Mouse (Mus musculus) intestine, embryonic 14.5 days (tissue): ENCODE measurements around the gene Lhx6. TPM values are rescaled to one million over a fixed set of nuclear protein-coding genes. Genes with fewer than 3 reads are reported as not detected.

Source experiments
- ATAC-seq: fragments of 200-750 bp; cut with Nextera tagmentation; replicated peaks from 2 replicates; pipeline ENCODE4 v1.8.0; 2017; ENCODE audit warnings: low read depth, moderate number of reproducible peaks, moderate TSS enrichment, moderate library complexity; ENCODE audit not compliant: low FRiP score, low TSS enrichment
- DNase-seq: peaks from one replicate; pipeline ENCODE4 v3.0.0-alpha.2; 2018; ENCODE audit warnings: low spot score
- H3K27ac ChIP-seq: fragments of 300-500 bp; sonication (generic); 2 replicates; pipeline ENCODE4 v1.5.1; 2014; ENCODE audit warnings: low read depth, mild to moderate bottlenecking, control low read depth
- H3K27me3 ChIP-seq: fragments of 300-500 bp; sonication (generic); replicated peaks from 2 replicates; pipeline ENCODE4 v1.6.1; 2014; ENCODE audit warnings: low read length, control low read depth; ENCODE audit not compliant: control insufficient read depth, insufficient read depth
- H3K36me3 ChIP-seq: fragments of 300-500 bp; sonication (generic); 2 replicates; pipeline ENCODE4 v1.6.1; 2014; ENCODE audit warnings: low read length, control low read depth; ENCODE audit not compliant: control insufficient read depth, insufficient read depth
- H3K4me1 ChIP-seq: fragments of 300-500 bp; sonication (generic); replicated peaks from 2 replicates; pipeline ENCODE4 v1.6.1; 2014; ENCODE audit warnings: low read length, control low read depth, mixed read lengths; ENCODE audit not compliant: control insufficient read depth, insufficient read depth
- H3K4me2 ChIP-seq: fragments of 300-500 bp; sonication (generic); 2 replicates; pipeline ENCODE4 v1.6.1; 2014; ENCODE audit warnings: low read length
- H3K4me3 ChIP-seq: fragments of 300-500 bp; sonication (generic); 2 replicates; pipeline ENCODE4 v1.5.1; 2014; ENCODE audit warnings: low read depth, low read length, control low read depth, mixed read lengths
- H3K9ac ChIP-seq: fragments of 300-500 bp; sonication (generic); 2 replicates; pipeline ENCODE4 v1.6.1; 2014; ENCODE audit warnings: mild to moderate bottlenecking, low read length
- H3K9me3 ChIP-seq: fragments of 300-500 bp; sonication (generic); 2 replicates; pipeline ENCODE4 v1.6.1; 2016; ENCODE audit warnings: low read length, control low read depth; ENCODE audit not compliant: control insufficient read depth
- WGBS: fragments of 180-500 bp; shearing (Covaris S2); extraction: QIAGEN DNeasy Blood & Tissue Kit; methylation state at CpG from one replicate; pipeline ENCODE4 v1.1.7; 2014; 5-methylcytosine and 5-hydroxymethylcytosine counted together
- polyA plus RNA-seq: library from polyadenylated mRNA; unstranded; fragments of >200 nt; fragmentation: Nextera tagmentation; extraction: Ambion mirVana; gene quantifications from 2 replicates; pipeline ENCODE4 v1.2.1, GENCODE M21; 2014

The Lhx6 gene
- polyA plus RNA-seq, 1 experiment from 2014 or later: 2.0 TPM

GRCm38 (mm10) chr2:36099739-36100138 is 5.5 kb downstream of the Lhx6 start:
- Histone ChIP-seq H3K4me3 (no peak overlapping the region), H3K4me1 (peaks cover 6% of the 10 kb centered on the region), H3K4me2 (no peak overlapping the region), H3K27ac (no peak overlapping the region), H3K9me3 (no peaks in the 10 kb centered on the region), H3K9ac (no peak overlapping the region), H3K36me3 (no peaks in the 10 kb centered on the region), H3K27me3 (peaks cover 100% of the 10 kb centered on the region)
- 11% methylated on average over 6 of the region's 6 CpGs for WGBS
- ATAC-seq: no peak
- no peak for DNase-seq

DNA sequence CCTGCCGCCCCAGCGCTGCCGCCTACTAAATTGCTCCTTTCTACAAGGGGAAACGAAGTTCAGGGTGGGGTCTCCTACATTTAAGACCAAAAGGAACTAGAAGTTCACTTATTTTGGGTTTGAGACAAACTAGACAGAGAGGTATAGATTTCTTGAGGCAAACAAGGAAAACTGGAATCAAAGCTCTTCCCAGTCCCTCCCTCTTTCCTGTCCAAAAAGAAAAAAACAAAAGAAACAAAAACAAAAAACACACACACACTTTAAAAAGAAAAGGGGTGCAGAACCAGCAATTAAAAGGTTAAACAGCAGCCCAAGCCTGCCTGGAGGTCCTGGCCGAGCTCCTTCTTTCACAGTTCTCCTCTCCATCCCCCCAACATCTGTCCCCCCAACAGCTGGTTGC is 7.2 kb downstream of the Lhx6 start:
- H3K9ac ChIP-seq: no peak overlapping the region
- WGBS: 6% methylated on average over 5 of the region's 5 CpGs
- no peak for ATAC-seq

DNA sequence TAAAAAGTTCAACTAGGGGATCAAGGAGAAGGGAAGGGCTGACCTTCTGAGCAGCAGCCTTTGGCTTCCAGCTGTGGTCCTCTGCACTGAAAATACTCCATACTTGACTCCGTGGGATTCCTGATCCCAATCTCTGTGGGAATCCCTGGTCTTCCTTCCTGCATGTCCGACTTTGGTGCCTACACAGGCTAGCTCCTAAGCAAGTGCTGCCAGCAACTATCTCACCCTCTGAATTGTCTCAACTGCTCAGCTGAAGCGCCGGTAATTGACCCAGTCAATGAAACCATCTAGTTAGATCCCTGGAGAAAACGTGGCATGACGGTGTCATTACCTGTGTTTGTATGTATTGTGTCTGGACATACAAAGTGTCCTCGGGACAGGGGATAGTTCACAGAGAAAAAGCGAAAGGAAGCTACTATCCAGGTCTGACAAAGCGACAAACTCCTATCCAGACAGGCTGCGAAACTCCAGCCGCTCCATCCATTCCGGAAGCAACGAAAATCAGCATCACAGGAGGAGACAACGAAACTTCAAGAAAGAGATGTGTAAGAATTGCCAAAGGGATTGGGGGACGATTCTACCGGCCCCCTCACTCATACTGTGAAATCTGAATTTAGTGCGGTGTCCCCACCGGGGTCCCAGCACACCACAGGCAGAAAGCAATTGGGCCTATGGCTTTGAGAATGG is 7.9 kb downstream of the Lhx6 start:
- no peak overlapping the region for H3K4me3 ChIP-seq
- H3K4me2 ChIP-seq: no peak overlapping the region
- DNase-seq (peak; percentile 77), ATAC-seq (no peak)
- H3K27me3 ChIP-seq: peaks cover 100% of the 10 kb centered on the region
- 5% methylated on average over 18 of the region's 18 CpGs for whole genome bisulfite sequencing
- no peak overlapping the region for H3K9ac ChIP-seq
- H3K27ac ChIP-seq: no peak overlapping the region
- no peaks in the 10 kb centered on the region for H3K9me3 ChIP-seq
- no peaks in the 10 kb centered on the region for H3K36me3 ChIP-seq
- peaks cover 3% of the 10 kb centered on the region; the same call in 1 of the 2 replicates for H3K4me1 ChIP-seq

More for the DNA sequence above, 7.2 kb downstream of the Lhx6 start:
- H3K27me3 ChIP-seq: peaks cover 100% of the 10 kb centered on the region
- H3K4me3 ChIP-seq: no peak overlapping the region
- H3K4me1 ChIP-seq: peaks cover 3% of the 10 kb centered on the region; the same call in 1 of the 2 replicates
- no peak for DNase-seq
- H3K36me3 ChIP-seq: no peaks in the 10 kb centered on the region
- no peak overlapping the region for H3K4me2 ChIP-seq
- no peaks in the 10 kb centered on the region for H3K9me3 ChIP-seq
- no peak overlapping the region for H3K27ac ChIP-seq

- H3K4me2 ChIP-seq: no peak overlapping the region
- H3K9ac ChIP-seq: no peak overlapping the region
- peak; percentile 64 for DNase-seq
- no peak overlapping the region for H3K4me3 ChIP-seq
- H3K9me3 ChIP-seq: no peaks in the 10 kb centered on the region
- WGBS: 7% methylated on average over 31 of the region's 31 CpGs
- peaks cover 11% of the 10 kb centered on the region; the same call in 1 of the 2 replicates for H3K4me1 ChIP-seq
- H3K36me3 ChIP-seq: no peaks in the 10 kb centered on the region
- H3K27me3 ChIP-seq: peaks cover 100% of the 10 kb centered on the region
- no peak for ATAC-seq
- H3K27ac ChIP-seq: no peak overlapping the region
These were observed 11.2 kb downstream of the Lhx6 start for GRCm38 (mm10) chr2:36093914-36094475.

GRCm38 (mm10) chr2:36093301-36093700 is 11.9 kb downstream of the Lhx6 start:
- 19% methylated on average over 7 of the region's 7 CpGs for WGBS
- H3K4me2 ChIP-seq: no peak overlapping the region
- peaks cover 100% of the 10 kb centered on the region for H3K27me3 ChIP-seq
- DNase-seq (no peak), ATAC-seq (no peak)
- no peak overlapping the region for H3K9ac ChIP-seq
- peaks cover 11% of the 10 kb centered on the region; the same call in 1 of the 2 replicates for H3K4me1 ChIP-seq
- H3K4me3 ChIP-seq: no peak overlapping the region
- no peaks in the 10 kb centered on the region for H3K9me3 ChIP-seq
- no peak overlapping the region for H3K27ac ChIP-seq
- no peaks in the 10 kb centered on the region for H3K36me3 ChIP-seq

DNA sequence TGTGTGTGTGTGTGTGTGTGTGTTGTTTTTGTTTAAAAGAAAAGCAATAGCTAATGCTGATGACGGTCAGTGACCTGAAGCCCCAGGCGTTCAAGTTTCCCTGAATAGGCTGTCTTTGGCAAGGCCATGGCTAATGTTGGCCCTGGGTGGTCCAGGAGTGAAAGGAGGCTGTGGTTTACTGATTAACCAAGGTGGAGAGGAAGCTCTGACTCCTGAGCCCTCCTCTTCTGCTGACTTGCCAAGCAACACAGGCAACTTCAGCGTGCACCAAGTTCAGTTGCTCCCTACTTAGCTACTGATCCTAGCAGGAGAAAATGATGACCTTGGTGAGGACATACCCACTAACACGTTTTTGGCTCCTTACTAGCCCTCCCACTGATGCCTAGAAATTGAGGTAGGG is 12.5 kb downstream of the Lhx6 start:
- no peak overlapping the region for H3K27ac ChIP-seq
- H3K4me1 ChIP-seq: peaks cover 11% of the 10 kb centered on the region; the same call in 1 of the 2 replicates
- H3K36me3 ChIP-seq: no peaks in the 10 kb centered on the region
- no peaks in the 10 kb centered on the region for H3K9me3 ChIP-seq
- peaks cover 99% of the 10 kb centered on the region for H3K27me3 ChIP-seq
- H3K4me3 ChIP-seq: no peak overlapping the region
- no peak overlapping the region for H3K9ac ChIP-seq
- 5% methylated on average over 4 of the region's 4 CpGs for WGBS
- ATAC-seq (no peak), DNase-seq (peak; percentile 59)
- no peak overlapping the region for H3K4me2 ChIP-seq

DNA sequence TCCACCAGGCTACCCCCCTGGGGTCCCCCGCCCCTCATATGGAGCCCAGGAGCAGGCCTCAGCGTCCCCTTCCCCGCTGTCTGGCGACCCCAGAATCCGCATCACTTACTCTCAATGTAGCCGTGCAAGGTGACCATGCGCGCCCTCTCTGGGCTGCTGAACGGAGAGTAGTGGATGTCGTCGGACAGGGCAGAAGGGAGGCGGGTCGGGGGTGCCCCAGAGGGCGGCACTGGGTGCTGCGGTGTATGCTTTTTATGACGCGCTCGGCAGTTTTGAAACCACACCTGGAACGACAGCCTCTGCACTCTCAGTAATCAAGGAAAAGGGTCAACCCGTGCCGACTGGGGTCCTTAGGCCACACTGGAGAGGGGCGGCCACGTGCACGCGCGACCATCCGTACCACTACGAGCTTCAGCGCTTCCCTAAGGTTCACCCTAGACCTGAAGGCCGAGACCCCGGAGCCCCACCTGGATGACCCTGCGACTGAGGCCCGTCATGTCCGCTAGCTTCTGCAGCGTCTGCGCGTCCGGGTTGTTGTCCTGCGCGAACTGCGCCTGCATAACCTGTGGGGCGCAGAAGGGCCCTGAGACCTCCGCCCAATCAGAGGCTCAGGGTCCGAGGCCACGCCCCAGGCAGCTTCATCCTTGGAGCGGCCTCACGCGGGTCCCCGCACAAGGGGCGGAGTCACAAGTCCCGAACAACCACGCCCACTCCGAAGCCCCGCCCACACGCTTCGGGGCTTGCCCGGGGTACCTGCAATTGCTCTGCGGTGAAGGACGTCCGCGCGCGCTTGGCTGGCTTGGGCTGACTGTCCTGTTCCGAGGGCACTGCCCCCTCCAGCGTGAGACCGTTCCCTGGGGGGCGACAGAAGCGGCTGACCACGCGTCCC is 14.1 kb downstream of the Lhx6 start:
- peak; percentile 85 for ATAC-seq
- Histone ChIP-seq H3K9me3 (no peaks in the 10 kb centered on the region), H3K27me3 (peaks cover 98% of the 10 kb centered on the region), H3K27ac (no peak overlapping the region), H3K4me2 (peak overlapping the region; percentile 78), H3K9ac (no peak overlapping the region), H3K4me3 (peak overlapping the region; percentile 39), H3K4me1 (peaks cover 11% of the 10 kb centered on the region; the same call in 1 of the 2 replicates), H3K36me3 (no peaks in the 10 kb centered on the region)
- 4% methylated on average over 70 of the region's 70 CpGs for WGBS
- peak; percentile 89 for DNase-seq

DNA sequence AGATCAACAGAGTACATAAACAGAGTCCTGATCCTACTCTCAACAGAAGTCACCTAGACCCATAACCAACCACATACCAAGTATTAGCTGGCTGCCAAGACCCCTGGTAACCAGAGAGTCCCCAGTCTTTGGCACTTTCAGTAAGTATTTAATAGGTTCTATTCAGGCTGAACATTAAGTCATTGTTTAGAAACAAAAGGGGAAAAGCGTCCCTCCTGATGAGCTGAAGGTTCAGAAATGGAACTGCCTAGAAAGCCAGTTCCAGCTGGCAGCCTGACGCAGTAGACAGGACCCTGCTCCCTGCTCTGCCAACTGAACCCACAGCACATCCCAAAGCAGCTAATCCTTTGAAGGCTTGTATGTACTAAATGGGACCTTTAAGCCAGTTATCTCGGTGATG is 16.0 kb downstream of the Lhx6 start:
- no peak for ATAC-seq
- peaks cover 11% of the 10 kb centered on the region; the same call in 1 of the 2 replicates for H3K4me1 ChIP-seq
- 70% methylated on average over 3 of the region's 3 CpGs for WGBS

More for the DNA sequence above, 16.0 kb downstream of the Lhx6 start:
- H3K27ac ChIP-seq: no peak overlapping the region
- H3K4me2 ChIP-seq: no peak overlapping the region
- no peaks in the 10 kb centered on the region for H3K36me3 ChIP-seq
- no peak overlapping the region for H3K4me3 ChIP-seq
- H3K27me3 ChIP-seq: peaks cover 79% of the 10 kb centered on the region
- H3K9ac ChIP-seq: no peak overlapping the region
- H3K9me3 ChIP-seq: no peaks in the 10 kb centered on the region
- DNase-seq: no peak
